Mouse (Mus musculus): ENCODE data around the gene Fam53b. TPM values are rescaled to one million over a fixed set of nuclear protein-coding genes. Genes with fewer than 3 reads are reported as not detected.

Fam53b gene
- polyA plus RNA-seq, 1 experiment from 2014 or later, result 14.7 TPM

- WGBS, result 60% methylated on average over 13 of the region's 13 CpGs
- Histone ChIP-seq H3K27ac (ENCODE audit: low read depth, low read length) (peak overlapping the region; percentile 74), H3K4me3 (ENCODE audit: low read length) (no peak overlapping the region), H3K36me3 (ENCODE audit: control insufficient read depth, insufficient read depth, low read length) (no peaks in the 10 kb centered on the region), H3K27me3 (replicated peaks; ENCODE audit: control insufficient read depth, insufficient read depth, low read length) (no peaks in the 10 kb centered on the region), H3K4me1 (ENCODE audit: control insufficient read depth, insufficient read depth, low read depth, low read length) (peaks cover 60% of the 10 kb centered on the region), H3K9me3 (ENCODE audit: control insufficient read depth, low read length) (no peaks in the 10 kb centered on the region), H3K4me2 (ENCODE audit: low read length) (no peak overlapping the region), H3K9ac (ENCODE audit: low read depth, low read length) (no peak overlapping the region)
- ATAC-seq, result no peak
Measured at GRCm38 (mm10) chr7:132806926-132807857, 6.5 kb downstream of the Fam53b start.

- Histone ChIP-seq H3K4me3 (ENCODE audit: low read length) (no peak overlapping the region), H3K4me2 (ENCODE audit: low read length) (no peak overlapping the region), H3K4me1 (ENCODE audit: control insufficient read depth, insufficient read depth, low read depth, low read length) (peaks cover 51% of the 10 kb centered on the region), H3K9me3 (ENCODE audit: control insufficient read depth, low read length) (no peaks in the 10 kb centered on the region), H3K27ac (ENCODE audit: low read depth, low read length) (peak overlapping the region; percentile 74), H3K36me3 (ENCODE audit: control insufficient read depth, insufficient read depth, low read length) (no peaks in the 10 kb centered on the region), H3K27me3 (replicated peaks; ENCODE audit: control insufficient read depth, insufficient read depth, low read length) (no peaks in the 10 kb centered on the region), H3K9ac (ENCODE audit: low read depth, low read length) (no peak overlapping the region)
- no peak for ATAC-seq
- 42% methylated on average over 5 of the region's 5 CpGs for WGBS
Measured at GRCm38 (mm10) chr7:132806286-132806685, 7.4 kb downstream of the Fam53b start.

GRCm38 (mm10) chr7:132804951-132805350 is 8.7 kb downstream of the Fam53b start:
- Histone ChIP-seq H3K27me3 (replicated peaks; ENCODE audit: control insufficient read depth, insufficient read depth, low read length) (no peaks in the 10 kb centered on the region), H3K4me1 (ENCODE audit: control insufficient read depth, insufficient read depth, low read depth, low read length) (peaks cover 42% of the 10 kb centered on the region), H3K4me2 (ENCODE audit: low read length) (no peak overlapping the region), H3K4me3 (ENCODE audit: low read length) (no peak overlapping the region), H3K27ac (ENCODE audit: low read depth, low read length) (no peak overlapping the region), H3K36me3 (ENCODE audit: control insufficient read depth, insufficient read depth, low read length) (no peaks in the 10 kb centered on the region), H3K9ac (ENCODE audit: low read depth, low read length) (no peak overlapping the region), H3K9me3 (ENCODE audit: control insufficient read depth, low read length) (no peaks in the 10 kb centered on the region)
- ATAC-seq, result no peak
- 86% methylated on average over 5 of the region's 5 CpGs for WGBS

- WGBS, result 84% methylated on average over 7 of the region's 7 CpGs
- no peak overlapping the region for H3K4me2 ChIP-seq (ENCODE audit: low read length)
- H3K36me3 ChIP-seq (ENCODE audit: control insufficient read depth, insufficient read depth, low read length), result no peaks in the 10 kb centered on the region
- no peak overlapping the region for H3K27ac ChIP-seq (ENCODE audit: low read depth, low read length)
- no peak overlapping the region for H3K9ac ChIP-seq (ENCODE audit: low read depth, low read length)
- no peaks in the 10 kb centered on the region for H3K9me3 ChIP-seq (ENCODE audit: control insufficient read depth, low read length)
- peaks cover 37% of the 10 kb centered on the region for H3K4me1 ChIP-seq (ENCODE audit: control insufficient read depth, insufficient read depth, low read depth, low read length)
- no peak for ATAC-seq
- no peak overlapping the region for H3K4me3 ChIP-seq (ENCODE audit: low read length)
- H3K27me3 ChIP-seq (replicated peaks; ENCODE audit: control insufficient read depth, insufficient read depth, low read length), result no peaks in the 10 kb centered on the region
Measured at GRCm38 (mm10) chr7:132804461-132804860, 9.2 kb downstream of the Fam53b start.

- no peak for ATAC-seq
- peaks cover 33% of the 10 kb centered on the region for H3K4me1 ChIP-seq (ENCODE audit: control insufficient read depth, insufficient read depth, low read depth, low read length)
- H3K27me3 ChIP-seq (replicated peaks; ENCODE audit: control insufficient read depth, insufficient read depth, low read length), result no peaks in the 10 kb centered on the region
- no peaks in the 10 kb centered on the region for H3K36me3 ChIP-seq (ENCODE audit: control insufficient read depth, insufficient read depth, low read length)
- no peaks in the 10 kb centered on the region for H3K9me3 ChIP-seq (ENCODE audit: control insufficient read depth, low read length)
- H3K9ac ChIP-seq (ENCODE audit: low read depth, low read length), result no peak overlapping the region
- no peak overlapping the region for H3K4me3 ChIP-seq (ENCODE audit: low read length)
- H3K4me2 ChIP-seq (ENCODE audit: low read length), result no peak overlapping the region
- no peak overlapping the region for H3K27ac ChIP-seq (ENCODE audit: low read depth, low read length)
- WGBS, result 58% methylated on average over 3 of the region's 3 CpGs
Measured at GRCm38 (mm10) chr7:132803962-132804361, 9.7 kb downstream of the Fam53b start.

GRCm38 (mm10) chr7:132803336-132803735 is 10.3 kb downstream of the Fam53b start:
- WGBS, result 88% methylated on average over 2 of the region's 2 CpGs
- no peak overlapping the region for H3K9ac ChIP-seq (ENCODE audit: low read depth, low read length)
- peaks cover 27% of the 10 kb centered on the region for H3K4me1 ChIP-seq (ENCODE audit: control insufficient read depth, insufficient read depth, low read depth, low read length)
- H3K27me3 ChIP-seq (replicated peaks; ENCODE audit: control insufficient read depth, insufficient read depth, low read length), result no peaks in the 10 kb centered on the region
- no peak overlapping the region for H3K4me3 ChIP-seq (ENCODE audit: low read length)
- H3K9me3 ChIP-seq (ENCODE audit: control insufficient read depth, low read length), result no peaks in the 10 kb centered on the region
- H3K4me2 ChIP-seq (ENCODE audit: low read length), result no peak overlapping the region
- H3K36me3 ChIP-seq (ENCODE audit: control insufficient read depth, insufficient read depth, low read length), result no peaks in the 10 kb centered on the region
- no peak for ATAC-seq
- H3K27ac ChIP-seq (ENCODE audit: low read depth, low read length), result no peak overlapping the region

GRCm38 (mm10) chr7:132802691-132803090 is 11.0 kb downstream of the Fam53b start:
- no peak for ATAC-seq
- Histone ChIP-seq H3K36me3 (ENCODE audit: control insufficient read depth, insufficient read depth, low read length) (no peaks in the 10 kb centered on the region), H3K4me1 (ENCODE audit: control insufficient read depth, insufficient read depth, low read depth, low read length) (peaks cover 24% of the 10 kb centered on the region), H3K27me3 (replicated peaks; ENCODE audit: control insufficient read depth, insufficient read depth, low read length) (no peaks in the 10 kb centered on the region), H3K9me3 (ENCODE audit: control insufficient read depth, low read length) (no peaks in the 10 kb centered on the region), H3K4me3 (ENCODE audit: low read length) (no peak overlapping the region), H3K4me2 (ENCODE audit: low read length) (no peak overlapping the region), H3K9ac (ENCODE audit: low read depth, low read length) (peak overlapping the region; percentile 32; the same call in 1 of the 2 replicates), H3K27ac (ENCODE audit: low read depth, low read length) (no peak overlapping the region)
- 83% methylated on average over 11 of the region's 11 CpGs for WGBS

GRCm38 (mm10) chr7:132802066-132802465 is 11.6 kb downstream of the Fam53b start:
- Histone ChIP-seq H3K36me3 (ENCODE audit: control insufficient read depth, insufficient read depth, low read length) (no peaks in the 10 kb centered on the region), H3K27me3 (replicated peaks; ENCODE audit: control insufficient read depth, insufficient read depth, low read length) (no peaks in the 10 kb centered on the region), H3K9ac (ENCODE audit: low read depth, low read length) (no peak overlapping the region), H3K4me1 (ENCODE audit: control insufficient read depth, insufficient read depth, low read depth, low read length) (peaks cover 19% of the 10 kb centered on the region), H3K4me3 (ENCODE audit: low read length) (no peak overlapping the region), H3K27ac (ENCODE audit: low read depth, low read length) (no peak overlapping the region; the same call in 1 of the 2 replicates), H3K4me2 (ENCODE audit: low read length) (no peak overlapping the region), H3K9me3 (ENCODE audit: control insufficient read depth, low read length) (no peaks in the 10 kb centered on the region)
- 74% methylated on average over 2 of the region's 2 CpGs for whole genome bisulfite sequencing
- no peak for ATAC-seq

GRCm38 (mm10) chr7:132801509-132801908 is 12.2 kb downstream of the Fam53b start:
- no peaks in the 10 kb centered on the region for H3K9me3 ChIP-seq (ENCODE audit: control insufficient read depth, low read length)
- no peak overlapping the region for H3K9ac ChIP-seq (ENCODE audit: low read depth, low read length)
- no peaks in the 10 kb centered on the region for H3K27me3 ChIP-seq (replicated peaks; ENCODE audit: control insufficient read depth, insufficient read depth, low read length)
- 84% methylated on average over 5 of the region's 5 CpGs for WGBS
- H3K36me3 ChIP-seq (ENCODE audit: control insufficient read depth, insufficient read depth, low read length), result no peaks in the 10 kb centered on the region
- no peak overlapping the region for H3K4me3 ChIP-seq (ENCODE audit: low read length)
- H3K27ac ChIP-seq (ENCODE audit: low read depth, low read length), result no peak overlapping the region
- H3K4me2 ChIP-seq (ENCODE audit: low read length), result no peak overlapping the region
- peaks cover 13% of the 10 kb centered on the region for H3K4me1 ChIP-seq (ENCODE audit: control insufficient read depth, insufficient read depth, low read depth, low read length)
- no peak for ATAC-seq

Data from hindbrain, embryonic 16.5 days (tissue).